Mouse (Mus musculus) left cerebral cortex, adult 2 months (tissue): ENCODE data around the gene Mrpl33. TPM values are rescaled to one million over a fixed set of nuclear protein-coding genes. Genes with fewer than 3 reads are reported as not detected.

Experiments used
- DNase-seq, 2 experiments: peaks; one replicate each; pipeline ENCODE4 v3.0.0; 2021 to 2022; ENCODE audit warnings: low spot score in 2 of 2, mixed read lengths in 1 of 2; ENCODE audit errors: extremely low spot score in 1 of 2
- H3K27ac ChIP-seq: fragments of 200-600 bp; 2 replicates; pipeline ENCODE4 v1.8.1; 2022
- H3K4me3 ChIP-seq: fragments of 200-600 bp; 2 replicates; pipeline ENCODE4 v1.8.1; 2022
- CTCF ChIP-seq: fragments of 200-600 bp; IDR thresholded peaks from 2 replicates; pipeline ENCODE4 v1.8.1; 2022; ENCODE audit warnings: antibody characterized with exemption, mild to moderate bottlenecking, moderate library complexity
- intact Hi-C: fragments of 180-260 bp; cut with DNase I; formaldehyde crosslinking; loops from one replicate; pipeline ENCODE4 v1.15.1; 2025
- microRNA-seq, 2 experiments: library from miRNA; unstranded; fragments of <30 nt; microRNA quantifications; one replicate each; pipeline ENCODE4 v1.2.0; 2021
- total RNA-seq, 2 experiments: library from RNA; stranded (reverse); gene quantifications; 2 replicates each; pipeline ENCODE4 v1.2.3; 2021

The Mrpl33 gene
- total RNA-seq, 2 experiments from 2014 or later = 75.2 to 86.7 TPM

DNA sequence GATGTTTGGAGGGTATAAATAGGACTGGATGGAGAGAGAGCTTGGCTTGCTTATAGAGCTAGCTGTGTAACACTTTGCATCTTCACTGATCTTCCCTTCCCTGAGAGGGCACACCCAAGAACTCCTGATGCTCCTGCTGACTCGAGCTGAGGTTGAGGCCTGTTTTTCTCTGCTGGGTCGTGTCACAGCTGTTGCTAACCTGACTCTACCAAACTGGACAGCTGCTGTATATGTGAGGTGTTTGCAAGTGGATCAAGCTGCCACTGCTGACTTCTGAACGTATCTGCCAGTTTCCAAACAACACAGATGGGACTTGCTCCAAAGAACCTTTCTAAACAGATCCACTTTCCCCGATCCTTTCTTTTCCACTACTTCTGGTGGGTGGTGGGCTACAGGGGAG, 110.1 kb downstream of the Mrpl33 start:
- H3K4me3 ChIP-seq = no peak overlapping the region
- no peak for DNase-seq
- TF ChIP-seq CTCF = no peak
- intact Hi-C loops = loop anchor here (5.0 kb wide), 2 partner anchors 175 to 490 kb away; no protein-coding TSS in a partner anchor
- no peak overlapping the region for H3K27ac ChIP-seq

DNA sequence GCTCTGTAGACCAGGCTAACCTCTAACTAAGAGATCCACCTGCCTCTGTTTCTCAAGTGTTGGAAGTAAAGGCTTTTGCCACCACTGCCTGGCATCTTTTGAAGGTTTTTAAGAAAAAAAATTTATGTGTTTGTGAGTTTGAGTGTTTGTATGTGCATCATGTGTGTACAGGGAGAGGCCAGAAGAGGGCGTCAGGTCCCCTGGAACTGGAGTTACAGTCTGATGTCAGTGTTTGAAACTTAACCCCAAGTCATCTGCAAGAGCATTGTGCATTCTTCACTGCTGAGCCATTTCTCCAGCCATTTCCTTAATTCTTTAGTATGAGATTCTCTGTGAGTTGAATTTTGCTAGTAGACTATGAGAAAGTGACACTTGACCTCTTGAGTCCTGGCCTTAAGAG, 112.7 kb downstream of the Mrpl33 start:
- Histone ChIP-seq H3K4me3 (no peak overlapping the region), H3K27ac (no peak overlapping the region)
- no peak for DNase-seq
- intact Hi-C loops = loop anchor here (5.0 kb wide), 2 partner anchors 173 to 488 kb away; no protein-coding TSS in a partner anchor
- peak; percentile 25 for TF ChIP-seq CTCF

DNA sequence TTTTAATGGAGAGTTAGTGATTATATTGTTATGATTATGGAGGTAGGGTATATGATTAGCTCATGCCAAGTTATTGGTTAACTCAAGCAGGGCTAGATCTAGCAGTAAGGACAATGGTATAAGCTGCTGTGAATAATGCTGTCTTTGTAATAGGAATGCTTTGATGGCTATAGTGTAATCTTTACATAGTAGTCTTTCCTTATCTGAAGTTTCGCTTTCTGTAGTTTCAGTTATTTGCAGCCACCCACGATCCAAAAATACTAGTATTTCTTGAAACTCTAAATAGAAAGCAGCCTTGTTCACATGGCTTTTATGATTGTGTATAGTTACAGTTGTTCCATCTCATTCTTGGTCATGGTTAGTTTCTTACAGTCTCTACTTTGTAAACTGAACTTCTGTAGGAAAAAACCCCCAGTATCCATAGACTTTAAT, 116.6 kb downstream of the Mrpl33 start:
- no peak for DNase-seq
- Histone ChIP-seq H3K27ac (no peak overlapping the region), H3K4me3 (no peak overlapping the region)
- intact Hi-C loops = no loop called here
- TF ChIP-seq CTCF = no peak

DNA sequence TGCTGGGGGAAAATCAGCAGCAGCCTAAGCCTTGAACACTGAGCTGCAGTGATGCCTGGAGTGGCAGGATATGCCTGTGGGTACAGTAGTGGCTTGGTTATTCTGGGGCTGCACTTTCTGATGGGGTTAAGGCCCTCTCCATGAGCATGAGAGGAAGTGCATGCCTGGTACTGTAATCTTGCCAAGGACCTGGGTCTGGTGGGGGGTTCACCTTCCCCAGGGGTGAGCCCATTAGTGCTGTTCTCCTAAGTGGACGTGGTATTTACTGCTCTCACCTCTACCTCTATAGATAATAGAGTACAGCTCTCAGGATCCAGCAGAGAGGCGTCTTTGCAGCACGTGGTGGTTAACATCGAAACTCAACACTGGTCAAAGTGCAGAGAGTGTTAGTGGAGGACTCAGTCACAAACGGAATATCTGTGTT, 117.1 kb downstream of the Mrpl33 start:
- no peak overlapping the region for H3K4me3 ChIP-seq
- TF ChIP-seq CTCF = no peak
- H3K27ac ChIP-seq = no peak overlapping the region
- DNase-seq = no peak
- intact Hi-C loops = no loop called here

Small RNAs within 50 kb of the gene (microRNA-seq; reads per million reads assigned to microRNA genes)
- 0 reads per million in 2 experiments for gene Mir3473e

Other genes with a start within 250 kb of the Mrpl33 start
- gene Zfp512, start 144.5 kb upstream of the Mrpl33 start, total RNA-seq = 10 to 100 TPM; 50.4 to 53.3 TPM
- gene 4930548H24Rik, start 111.2 kb upstream of the Mrpl33 start, total RNA-seq = under 1 TPM in 1 of 2 experiments, not detected in 1; 0.27 TPM
- 10 to 100 TPM; 29.6 to 29.8 TPM for gene Gpn1, start 102.2 kb upstream of the Mrpl33 start, total RNA-seq
- gene Slc4a1ap, start 69.9 kb upstream of the Mrpl33 start, total RNA-seq = 10 to 100 TPM; 49.3 TPM
- 10 to 100 TPM; 16.3 to 18.4 TPM for gene Supt7l, start 69.1 kb upstream of the Mrpl33 start, total RNA-seq
- 1 to 10 TPM; 3.8 to 4.0 TPM for gene Rbks, start 100.7 kb downstream of the Mrpl33 start, total RNA-seq
- gene Babam2, start 100.7 kb downstream of the Mrpl33 start, total RNA-seq = 10 to 100 TPM; 39.5 to 45.2 TPM